Mouse (Mus musculus): ENCODE measurements around the gene Rbm6.

The Rbm6 gene

DNA sequence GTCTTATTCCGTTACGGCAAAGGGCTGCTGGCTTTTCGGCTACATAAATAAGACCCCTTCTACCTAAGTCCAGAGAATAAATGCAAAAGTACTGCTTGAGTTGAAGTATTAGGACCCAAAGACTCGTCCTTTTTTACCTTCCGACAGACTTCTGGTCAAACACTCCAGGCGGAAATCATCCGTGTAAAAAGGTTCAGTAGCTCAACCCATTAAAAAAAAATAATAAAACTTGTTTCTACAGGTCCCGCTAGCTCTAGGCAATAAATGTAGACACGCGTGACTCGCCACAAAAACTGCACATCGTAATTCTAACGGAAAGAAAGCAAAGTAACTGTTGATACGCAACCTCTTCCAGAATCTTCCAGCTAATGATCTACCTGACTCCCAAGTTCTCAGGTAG lies at the start of gene Rbm6:
Gene Rbm6 (minus strand): TSS at position 101 of the 400 bp plus-strand sequence.
- no peak for DNase-seq

DNA sequence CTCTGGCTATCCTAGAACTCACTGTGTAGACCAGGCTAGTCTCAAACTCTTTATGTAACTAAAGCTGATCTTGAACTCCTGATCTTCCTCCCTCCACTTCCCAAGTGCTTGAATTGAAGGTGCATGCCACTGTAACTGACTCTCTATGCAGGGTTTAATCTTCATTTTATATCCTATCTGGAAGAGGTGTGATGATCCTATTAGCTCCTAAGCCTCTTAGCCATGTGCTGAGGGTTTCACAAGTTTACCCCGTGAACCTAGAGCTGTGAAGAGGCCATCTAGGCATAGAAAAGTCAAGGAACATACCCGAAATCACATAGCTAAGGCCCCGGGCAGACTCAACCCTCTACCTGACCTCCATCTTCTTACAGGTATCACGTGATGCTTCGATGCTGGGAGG lies 46.4 kb upstream of the Rbm6 start:
- no peak for DNase-seq

DNA sequence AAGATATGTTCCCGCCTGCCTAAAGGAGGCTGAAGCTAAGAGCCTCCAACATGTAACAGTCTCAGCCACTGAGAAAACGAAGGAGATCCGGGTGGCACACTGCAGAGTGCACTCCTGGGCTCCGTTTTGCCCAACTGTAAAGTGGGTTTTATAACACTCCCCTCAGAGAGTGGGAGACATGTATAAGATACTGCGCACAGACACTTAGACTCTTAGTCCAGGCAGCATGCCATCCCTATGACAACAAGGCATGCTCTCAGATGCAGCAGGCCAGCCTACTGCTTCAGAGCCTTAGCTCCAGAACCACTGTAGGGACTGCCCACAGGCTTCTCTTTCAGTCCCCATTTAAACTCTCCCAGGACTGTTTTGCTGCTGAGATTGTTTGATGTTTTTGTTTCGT lies 45.8 kb upstream of the Rbm6 start:
- no peak for DNase-seq

DNA sequence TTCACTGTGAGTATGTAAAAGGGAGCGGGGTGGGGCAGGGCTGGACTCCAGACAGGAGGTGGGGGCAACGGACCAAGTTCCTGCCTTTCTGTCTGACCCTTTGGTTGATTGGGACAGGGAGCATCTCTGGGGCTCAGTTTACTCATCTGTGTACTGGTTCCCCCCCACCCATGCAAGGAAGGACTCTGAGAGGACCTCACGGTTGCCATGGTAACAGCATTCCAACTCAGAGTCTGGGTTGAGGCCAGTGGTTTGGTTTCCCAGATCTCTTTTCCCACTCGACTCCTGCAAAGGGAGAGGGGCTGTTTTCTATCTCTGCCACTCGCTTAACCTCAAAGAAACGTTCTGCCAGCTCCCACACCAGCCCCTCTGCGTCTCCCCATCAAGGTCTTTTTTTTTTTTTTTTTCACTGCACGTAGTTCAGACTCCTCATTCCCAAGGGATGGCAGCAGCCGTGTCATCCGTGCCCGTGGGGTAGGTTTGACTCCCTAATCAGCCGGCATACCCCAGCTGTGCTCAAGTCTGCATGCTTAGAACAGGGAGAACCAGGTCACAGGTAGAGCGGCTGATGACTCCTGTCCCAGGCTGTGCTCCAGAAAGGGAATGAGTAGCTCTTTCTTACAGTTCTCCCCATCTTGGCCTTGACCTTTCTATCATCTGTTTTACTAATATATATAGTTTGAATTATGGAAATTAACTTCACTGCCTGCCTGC lies 45.0 kb upstream of the Rbm6 start:
- DNase-seq: no peak

DNA sequence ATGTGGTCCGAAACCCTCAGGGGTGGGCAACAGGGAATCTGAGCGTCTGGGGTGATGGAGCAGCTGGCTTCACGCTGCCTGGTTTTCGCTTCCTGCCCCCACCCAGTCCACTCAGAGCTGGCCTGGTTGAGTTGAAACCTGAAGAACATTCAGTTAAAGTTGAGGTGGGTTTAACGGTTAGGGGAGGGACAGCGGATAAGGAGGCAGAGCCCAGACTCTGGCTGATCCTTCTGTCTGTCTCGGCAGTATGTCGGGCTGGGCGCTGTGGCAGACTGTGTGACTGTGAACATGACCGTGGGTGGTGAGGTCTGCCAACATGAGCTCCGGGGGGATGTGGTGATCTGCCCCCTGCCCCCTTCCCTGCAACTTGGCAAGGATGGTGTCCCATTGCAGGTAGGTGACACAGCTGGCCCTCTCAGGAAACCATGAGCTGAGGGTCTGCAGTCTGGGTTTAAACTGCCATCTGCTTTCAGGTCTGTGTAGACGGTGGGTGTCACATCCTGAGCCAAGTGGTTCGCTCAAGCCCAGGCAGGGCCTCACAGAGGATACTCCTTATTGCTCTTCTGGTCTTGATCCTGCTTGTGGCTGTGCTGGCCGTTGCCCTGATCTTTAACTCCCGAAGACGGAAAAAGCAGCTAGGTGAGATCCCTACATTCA lies 41.9 kb upstream of the Rbm6 start:
- DNase-seq: no peak

DNA sequence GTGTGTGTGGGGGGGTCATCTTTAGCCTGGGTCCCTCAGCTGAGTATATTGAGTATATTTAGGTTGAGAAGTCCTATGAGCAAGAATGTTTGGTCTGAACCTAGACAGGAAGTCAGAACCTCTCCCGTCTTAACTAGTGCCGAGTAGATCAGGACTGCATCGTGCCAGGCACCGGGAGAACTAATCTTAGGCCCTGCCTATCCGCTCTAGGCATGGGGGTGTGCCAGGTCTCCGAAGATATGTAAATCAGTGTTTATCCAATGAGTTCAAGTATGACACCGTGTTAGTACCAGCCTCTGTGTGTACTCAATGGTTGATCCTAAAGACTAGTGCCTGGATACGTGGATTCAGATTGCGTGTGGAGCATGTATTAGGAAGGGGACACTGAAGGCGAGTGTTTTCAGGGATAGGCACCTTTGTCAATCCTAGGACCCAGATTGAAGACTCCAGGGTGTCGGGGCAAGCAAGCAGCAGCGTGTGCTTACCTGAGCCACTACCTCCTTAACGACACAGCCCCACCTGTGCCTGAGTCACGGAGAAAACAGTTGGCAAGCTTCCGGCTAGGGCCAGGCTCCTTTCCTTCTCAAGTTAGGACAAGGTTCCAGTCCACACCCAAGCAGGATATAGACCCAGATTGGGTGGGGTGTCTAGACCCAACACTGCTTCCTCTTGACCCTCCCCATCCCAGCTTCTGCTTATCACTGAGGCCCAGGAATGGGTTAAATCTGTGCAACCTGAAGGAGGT lies 37.2 kb upstream of the Rbm6 start:
- DNase-seq: no peak

DNA sequence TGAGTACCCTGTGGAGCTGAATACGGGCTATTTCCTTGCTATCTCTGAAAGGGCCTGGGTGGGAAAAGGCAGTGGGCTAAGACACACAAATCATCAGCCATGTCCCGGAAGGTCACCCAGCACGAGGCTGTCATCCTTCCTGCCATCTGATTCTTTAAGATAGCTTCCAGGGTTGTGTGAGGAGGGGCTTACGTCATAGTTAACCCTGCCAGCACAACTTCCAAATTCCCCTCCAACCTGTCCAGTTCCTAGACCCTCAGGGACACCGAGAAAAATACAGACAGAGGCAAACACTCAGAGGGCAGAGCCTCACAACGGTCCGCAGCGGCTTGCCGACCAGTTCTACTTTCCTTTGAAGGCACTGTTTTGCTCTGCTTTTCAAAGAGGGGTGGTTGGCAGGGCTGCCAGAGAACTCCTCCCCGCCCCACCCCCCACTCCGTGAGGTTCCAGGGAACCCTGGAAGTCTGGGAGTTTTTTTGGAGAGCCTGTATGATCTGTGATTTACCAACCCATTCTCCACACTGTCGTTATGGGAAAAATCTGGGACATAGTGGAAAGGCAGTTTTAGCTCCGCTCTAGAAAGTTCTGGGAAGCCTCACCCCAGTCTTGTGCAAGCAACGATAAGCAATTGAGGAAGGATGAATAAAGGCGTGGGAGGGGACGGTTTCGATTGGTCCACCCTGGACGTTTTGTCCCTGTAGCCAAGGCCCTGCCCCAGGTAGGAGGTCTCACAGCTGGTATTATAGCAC lies 35.5 kb upstream of the Rbm6 start:
- no peak for DNase-seq

DNA sequence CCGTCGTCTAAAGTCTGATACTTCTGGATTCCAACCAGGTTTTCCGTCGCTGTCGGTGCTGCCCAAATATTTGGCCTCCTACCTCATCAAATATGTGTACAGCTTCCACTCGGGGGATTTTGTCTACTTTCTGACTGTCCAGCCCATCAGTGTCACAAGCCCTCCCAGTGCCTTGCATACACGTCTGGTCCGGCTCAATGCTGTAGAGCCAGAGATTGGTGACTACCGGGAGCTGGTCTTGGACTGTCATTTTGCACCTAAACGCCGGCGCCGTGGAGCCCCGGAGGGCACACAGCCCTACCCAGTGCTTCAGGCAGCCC lies 34.7 kb upstream of the Rbm6 start:
- DNase-seq: no peak

DNA sequence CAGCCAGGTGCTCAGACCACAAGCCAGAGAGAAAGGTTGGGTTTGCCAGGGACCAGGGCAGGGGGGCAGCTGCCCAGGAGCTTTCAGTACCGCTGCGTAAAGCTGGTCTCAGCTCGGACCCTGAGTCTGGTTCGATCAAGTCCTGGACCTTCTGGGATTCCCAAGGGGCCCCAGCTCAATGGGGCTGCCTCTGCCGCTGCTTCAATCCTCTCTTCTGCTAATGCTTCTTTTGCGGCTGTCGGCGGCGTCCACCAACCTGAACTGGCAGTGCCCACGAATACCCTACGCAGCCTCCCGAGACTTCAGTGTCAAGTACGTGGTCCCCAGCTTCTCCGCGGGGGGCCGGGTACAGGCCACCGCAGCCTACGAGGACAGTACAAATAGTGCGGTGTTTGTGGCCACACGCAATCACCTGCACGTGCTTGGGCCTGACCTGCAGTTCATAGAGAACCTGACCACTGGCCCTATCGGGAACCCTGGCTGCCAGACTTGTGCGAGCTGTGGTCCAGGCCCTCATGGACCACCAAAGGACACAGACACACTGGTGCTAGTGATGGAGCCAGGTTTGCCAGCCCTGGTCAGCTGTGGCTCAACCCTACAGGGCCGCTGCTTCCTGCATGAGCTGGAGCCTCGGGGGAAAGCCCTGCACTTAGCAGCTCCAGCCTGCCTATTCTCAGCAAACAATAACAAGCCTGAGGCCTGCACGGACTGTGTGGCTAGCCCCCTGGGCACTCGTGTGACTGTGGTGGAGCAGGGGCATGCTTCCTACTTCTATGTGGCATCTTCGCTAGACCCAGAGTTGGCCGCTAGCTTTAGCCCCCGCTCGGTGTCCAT lies 34.1 kb upstream of the Rbm6 start:
- DNase-seq: no peak

DNA sequence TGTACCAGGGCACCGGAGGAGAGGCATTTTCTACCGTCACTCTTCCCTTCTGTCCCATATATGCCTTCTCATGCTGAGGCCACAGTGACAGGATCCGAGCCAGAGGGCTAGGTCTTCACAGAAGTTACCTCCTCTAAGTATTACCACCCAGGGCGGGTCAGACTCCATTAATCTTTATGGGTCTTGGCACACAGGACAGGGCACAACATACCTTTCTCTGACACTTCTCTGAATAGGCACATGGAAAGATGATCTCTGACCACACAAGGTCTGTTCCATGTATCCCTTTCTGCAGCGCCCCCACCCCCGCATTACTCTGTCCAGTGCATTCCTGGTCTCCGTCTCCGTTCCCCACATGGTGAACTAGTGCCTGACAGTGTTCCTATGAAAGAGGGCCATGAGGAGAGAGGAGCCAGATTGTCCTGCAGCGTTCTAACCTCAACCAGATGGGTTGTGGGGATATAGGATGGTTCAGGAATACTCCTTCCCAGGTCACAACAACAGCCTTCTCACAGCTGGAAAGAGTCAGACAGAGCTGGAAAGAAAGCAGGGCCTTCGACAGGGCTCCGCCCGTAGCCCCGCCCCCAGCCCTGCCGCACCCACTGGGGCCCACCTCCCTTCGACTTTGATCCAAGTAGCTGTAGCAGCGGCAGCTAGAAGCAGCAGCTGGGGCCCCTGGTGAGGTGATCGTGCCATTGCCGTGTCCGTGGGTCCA lies 33.4 kb upstream of the Rbm6 start, which contains the start of gene Mst1r:
Gene Mst1r (plus strand): TSS at position 622 of the 715 bp plus-strand sequence.
- DNase-seq: no peak

DNA sequence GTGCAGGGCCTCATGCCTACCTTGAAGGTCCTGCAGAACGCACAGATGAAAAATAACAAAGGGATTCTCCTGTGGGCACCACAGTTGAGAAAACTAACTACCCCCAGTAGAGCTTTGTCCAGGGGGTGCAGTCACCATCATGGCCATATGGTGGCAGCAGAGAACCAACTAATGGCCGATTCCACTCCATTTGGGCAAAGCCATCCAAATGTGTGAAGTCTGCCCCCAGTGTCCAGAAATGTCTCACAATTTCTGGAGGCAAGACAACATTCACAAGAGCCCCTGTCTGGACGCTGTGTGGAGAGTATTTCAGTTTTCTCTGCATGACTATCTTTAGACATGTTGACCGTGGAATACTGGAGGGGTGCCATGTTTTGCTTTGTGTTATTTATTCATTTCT lies 31.7 kb upstream of the Rbm6 start:
- DNase-seq: peak; percentile 71

DNA sequence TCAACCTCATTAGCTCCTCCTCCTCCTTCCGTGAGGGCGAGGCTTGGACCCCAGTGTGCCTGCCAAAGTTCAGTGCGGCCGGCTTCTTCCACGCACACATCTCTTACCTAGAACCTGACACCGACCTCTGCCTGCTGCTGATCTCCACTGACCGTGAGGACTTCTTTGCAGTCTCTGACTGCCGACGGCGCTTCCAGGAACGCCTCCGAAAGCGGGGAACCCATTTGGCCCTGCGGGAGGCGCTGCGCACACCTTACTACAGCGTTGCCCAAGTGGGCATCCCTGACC lies 28.5 kb upstream of the Rbm6 start:
- DNase-seq: no peak

DNA sequence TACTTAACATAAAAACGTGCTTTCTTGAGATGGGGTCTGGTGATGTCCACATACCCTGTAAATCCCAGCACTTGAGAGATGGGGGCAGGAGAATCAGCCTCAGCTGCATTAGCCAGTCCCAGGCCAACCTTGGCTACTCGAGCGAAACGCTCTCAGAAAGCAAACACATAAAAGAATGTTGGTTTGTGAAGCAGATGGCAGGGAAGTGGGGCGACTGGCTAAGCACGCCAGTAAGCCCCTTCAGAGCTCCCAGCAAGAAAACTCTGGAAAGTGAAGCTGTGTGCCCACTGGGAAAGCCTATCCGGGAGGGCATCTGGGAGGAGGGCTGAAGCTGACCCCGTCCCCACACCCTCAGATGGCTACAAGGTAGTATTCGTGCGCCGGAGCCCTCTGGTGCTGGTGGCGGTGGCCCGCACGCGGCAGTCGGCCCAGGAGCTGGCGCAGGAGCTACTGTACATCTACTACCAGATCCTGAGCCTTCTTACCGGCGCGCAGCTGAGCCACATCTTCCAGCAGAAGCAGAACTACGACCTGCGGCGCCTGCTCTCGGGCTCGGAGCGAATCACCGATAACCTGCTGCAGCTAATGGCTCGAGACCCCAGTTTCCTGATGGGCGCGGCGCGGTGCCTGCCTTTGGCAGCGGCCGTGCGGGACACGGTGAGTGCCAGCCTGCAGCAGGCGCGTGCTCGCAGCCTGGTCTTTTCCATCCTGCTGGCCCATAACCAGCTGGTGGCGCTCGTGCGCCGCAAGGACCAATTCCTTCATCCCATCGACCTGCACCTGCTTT lies 28.0 kb upstream of the Rbm6 start:
- DNase-seq: peak; percentile 74

DNA sequence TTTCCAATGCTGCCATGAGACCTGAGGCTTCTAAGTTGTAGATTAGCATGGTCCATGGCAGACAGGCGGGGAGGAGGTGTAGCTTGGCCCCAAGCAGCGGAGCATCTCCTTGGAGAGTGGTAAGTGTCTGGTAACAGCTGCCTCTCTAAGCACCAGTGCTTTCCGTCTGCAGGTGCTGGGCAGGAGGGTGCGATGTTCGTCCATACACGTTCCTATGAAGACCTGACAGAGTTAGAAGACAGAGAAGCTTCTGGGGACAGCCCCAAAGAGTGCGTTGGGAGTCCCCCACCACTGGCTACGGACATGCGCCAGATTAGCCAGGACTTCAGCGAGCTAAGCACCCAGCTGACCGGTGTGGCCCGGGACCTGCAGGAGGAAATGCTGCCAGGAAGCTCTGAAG lies 26.8 kb upstream of the Rbm6 start:
- DNase-seq: no peak

DNA sequence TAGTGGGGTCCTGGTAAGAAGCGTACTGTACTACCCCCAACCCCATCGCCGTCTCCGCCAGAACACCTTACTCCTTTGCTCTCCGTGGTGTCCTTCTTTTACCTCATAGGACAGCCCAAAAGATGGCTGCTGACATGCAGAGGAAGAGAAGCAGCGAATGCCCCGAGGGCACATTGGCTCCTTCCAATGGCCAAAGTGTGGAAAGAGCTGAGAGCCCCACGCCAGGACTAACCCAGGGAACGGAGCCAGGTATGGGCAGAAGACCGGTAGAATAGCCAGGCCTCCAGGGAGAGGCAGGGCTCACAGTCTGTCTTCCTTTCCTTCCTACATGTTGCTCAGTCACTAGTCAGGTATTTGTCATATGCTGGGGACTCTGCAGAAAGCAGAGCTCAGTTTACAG lies 25.5 kb upstream of the Rbm6 start:
- DNase-seq: no peak

DNA sequence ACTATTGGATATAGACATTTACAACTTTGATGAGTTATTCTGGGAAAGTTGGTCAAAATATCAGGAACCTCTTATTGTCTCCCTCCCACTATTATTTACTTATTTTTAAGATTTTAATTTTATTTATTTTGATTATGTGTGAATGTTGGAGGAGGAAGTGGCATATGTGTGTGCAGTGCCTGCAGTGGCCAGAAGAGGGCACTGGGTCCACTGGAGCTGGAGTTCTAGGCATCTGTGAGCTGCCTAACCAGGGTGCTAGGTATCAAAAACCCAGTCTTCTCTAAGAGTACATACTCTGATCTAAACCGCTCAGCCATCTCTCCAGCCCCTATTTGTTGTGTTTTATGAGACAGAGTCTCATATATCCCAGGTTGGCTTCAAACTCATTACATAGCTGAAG lies 18.0 kb upstream of the Rbm6 start:
- no peak for DNase-seq

DNA sequence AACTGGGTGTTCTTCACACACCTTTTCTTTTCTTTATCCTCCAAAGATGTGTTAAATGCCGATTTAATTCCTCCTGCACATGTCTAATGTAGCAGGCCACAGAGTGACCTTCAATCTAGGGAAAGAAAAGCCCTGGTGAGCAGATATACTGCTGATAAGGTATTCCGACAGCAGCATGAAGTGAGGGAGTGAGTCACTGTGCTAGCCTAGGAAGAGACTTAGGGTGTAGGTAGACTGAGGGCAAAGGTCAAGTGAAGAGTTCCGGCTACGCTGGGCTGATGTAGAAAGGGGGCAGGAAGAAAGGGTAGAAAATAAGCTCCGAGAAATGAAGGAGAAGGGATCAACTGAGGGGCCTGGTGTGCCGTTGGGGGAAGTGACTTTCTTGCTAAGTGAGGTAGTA lies 17.2 kb upstream of the Rbm6 start:
- no peak for DNase-seq

DNA sequence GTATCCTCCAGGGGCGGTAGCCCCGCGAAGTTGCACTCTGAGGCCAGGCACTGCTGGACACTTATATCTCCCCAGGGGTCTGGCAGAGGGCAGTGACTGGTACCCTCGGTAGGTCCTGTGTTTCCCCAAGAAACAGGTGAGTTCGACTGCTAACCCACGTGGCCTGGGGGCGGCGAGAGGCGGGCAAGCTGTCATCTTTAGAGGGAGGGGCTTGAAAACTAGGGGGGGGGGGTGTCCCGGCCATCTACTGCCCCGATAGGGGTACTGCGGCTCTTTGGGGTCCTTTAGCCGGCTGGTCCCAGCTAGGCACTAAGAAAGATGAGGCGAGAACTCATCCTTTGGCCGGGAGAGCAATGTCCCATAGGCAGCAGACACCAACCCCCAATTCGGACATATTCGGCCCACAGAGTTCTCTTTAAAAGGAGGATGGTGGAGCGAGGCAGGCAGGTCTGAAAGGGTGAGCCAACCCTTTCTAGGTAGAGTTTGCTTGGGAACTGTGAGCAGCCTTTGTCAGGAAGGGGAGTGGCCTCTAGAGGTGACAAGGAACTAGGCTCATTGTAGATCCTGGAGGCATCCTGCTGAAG lies 15.3 kb upstream of the Rbm6 start:
- DNase-seq: no peak

DNA sequence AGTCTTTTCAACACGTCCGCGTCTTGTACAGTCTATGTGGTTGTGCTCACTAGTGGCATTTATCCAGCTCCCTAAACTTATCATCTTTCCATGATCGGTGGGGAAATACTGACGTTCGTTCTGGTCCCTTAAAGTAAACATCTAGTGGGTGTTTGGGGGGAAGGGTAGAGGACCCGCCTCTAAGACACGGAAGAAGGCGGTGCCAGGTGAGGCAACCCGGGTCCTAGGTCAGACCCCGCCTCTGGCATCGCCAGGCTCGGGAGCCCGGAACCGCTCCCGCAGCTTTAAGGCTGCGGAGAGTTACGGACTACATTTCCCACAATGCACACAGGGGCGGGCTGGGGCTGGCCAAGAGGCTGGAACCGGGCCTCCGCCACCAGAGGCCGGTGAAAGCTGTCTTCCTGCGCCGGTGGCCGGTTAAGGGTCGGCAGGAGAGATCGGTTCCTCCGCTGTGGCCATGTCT lies 14.8 kb upstream of the Rbm6 start, which contains the start of gene Mon1a:
Gene Mon1a (plus strand): TSS at position 348 of the 463 bp plus-strand sequence.
- DNase-seq: peak; percentile 94

DNA sequence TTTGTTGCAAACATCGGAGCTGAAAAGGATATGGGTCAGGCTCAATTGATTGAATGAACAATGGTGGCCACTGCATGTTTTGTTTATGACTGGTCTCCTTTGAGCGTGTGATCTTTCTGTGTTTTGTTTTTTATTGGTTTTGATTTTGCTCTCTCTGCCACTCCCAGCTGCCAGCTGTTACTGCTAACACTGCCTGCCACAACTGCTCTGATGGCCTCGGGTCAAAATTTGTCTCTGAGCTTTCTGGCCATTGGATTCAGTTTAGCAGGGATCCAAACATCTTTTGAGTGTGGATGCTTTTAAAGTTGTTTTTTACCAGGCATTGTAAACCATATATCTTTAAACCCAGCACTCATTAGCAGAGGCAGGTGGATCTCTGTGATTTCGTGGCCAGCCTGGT lies 7.4 kb upstream of the Rbm6 start:
- no peak for DNase-seq

Measured in layer of hippocampus, adult 9-11 months (tissue).